Mouse (Mus musculus) intestine, embryonic 14.5 days (tissue): ENCODE data around the gene Tmem183a. TPM values are rescaled to one million over a fixed set of nuclear protein-coding genes. Genes with fewer than 3 reads are reported as not detected.

ENCODE experiments used
- ATAC-seq: fragments of 200-750 bp; cut with Nextera tagmentation; replicated peaks from 2 replicates; pipeline ENCODE4 v1.8.0; 2017; ENCODE audit warnings: low read depth, moderate number of reproducible peaks, moderate TSS enrichment, moderate library complexity; ENCODE audit not compliant: low FRiP score, low TSS enrichment
- DNase-seq: peaks from one replicate; pipeline ENCODE4 v3.0.0-alpha.2; 2018; ENCODE audit warnings: low spot score
- H3K27ac ChIP-seq: fragments of 300-500 bp; sonication (generic); 2 replicates; pipeline ENCODE4 v1.5.1; 2014; ENCODE audit warnings: low read depth, mild to moderate bottlenecking, control low read depth
- H3K27me3 ChIP-seq: fragments of 300-500 bp; sonication (generic); replicated peaks from 2 replicates; pipeline ENCODE4 v1.6.1; 2014; ENCODE audit warnings: low read length, control low read depth; ENCODE audit not compliant: control insufficient read depth, insufficient read depth
- H3K36me3 ChIP-seq: fragments of 300-500 bp; sonication (generic); 2 replicates; pipeline ENCODE4 v1.6.1; 2014; ENCODE audit warnings: low read length, control low read depth; ENCODE audit not compliant: control insufficient read depth, insufficient read depth
- H3K4me1 ChIP-seq: fragments of 300-500 bp; sonication (generic); replicated peaks from 2 replicates; pipeline ENCODE4 v1.6.1; 2014; ENCODE audit warnings: low read length, control low read depth, mixed read lengths; ENCODE audit not compliant: control insufficient read depth, insufficient read depth
- H3K4me2 ChIP-seq: fragments of 300-500 bp; sonication (generic); 2 replicates; pipeline ENCODE4 v1.6.1; 2014; ENCODE audit warnings: low read length
- H3K4me3 ChIP-seq: fragments of 300-500 bp; sonication (generic); 2 replicates; pipeline ENCODE4 v1.5.1; 2014; ENCODE audit warnings: low read depth, low read length, control low read depth, mixed read lengths
- H3K9ac ChIP-seq: fragments of 300-500 bp; sonication (generic); 2 replicates; pipeline ENCODE4 v1.6.1; 2014; ENCODE audit warnings: mild to moderate bottlenecking, low read length
- H3K9me3 ChIP-seq: fragments of 300-500 bp; sonication (generic); 2 replicates; pipeline ENCODE4 v1.6.1; 2016; ENCODE audit warnings: low read length, control low read depth; ENCODE audit not compliant: control insufficient read depth
- WGBS: fragments of 180-500 bp; shearing (Covaris S2); extraction: QIAGEN DNeasy Blood & Tissue Kit; methylation state at CpG from one replicate; pipeline ENCODE4 v1.1.7; 2014; 5-methylcytosine and 5-hydroxymethylcytosine counted together
- polyA plus RNA-seq: library from polyadenylated mRNA; unstranded; fragments of >200 nt; fragmentation: Nextera tagmentation; extraction: Ambion mirVana; gene quantifications from 2 replicates; pipeline ENCODE4 v1.2.1, GENCODE M21; 2014

Gene Tmem183a
- polyA plus RNA-seq, 1 experiment from 2014 or later = 89.2 TPM

DNA sequence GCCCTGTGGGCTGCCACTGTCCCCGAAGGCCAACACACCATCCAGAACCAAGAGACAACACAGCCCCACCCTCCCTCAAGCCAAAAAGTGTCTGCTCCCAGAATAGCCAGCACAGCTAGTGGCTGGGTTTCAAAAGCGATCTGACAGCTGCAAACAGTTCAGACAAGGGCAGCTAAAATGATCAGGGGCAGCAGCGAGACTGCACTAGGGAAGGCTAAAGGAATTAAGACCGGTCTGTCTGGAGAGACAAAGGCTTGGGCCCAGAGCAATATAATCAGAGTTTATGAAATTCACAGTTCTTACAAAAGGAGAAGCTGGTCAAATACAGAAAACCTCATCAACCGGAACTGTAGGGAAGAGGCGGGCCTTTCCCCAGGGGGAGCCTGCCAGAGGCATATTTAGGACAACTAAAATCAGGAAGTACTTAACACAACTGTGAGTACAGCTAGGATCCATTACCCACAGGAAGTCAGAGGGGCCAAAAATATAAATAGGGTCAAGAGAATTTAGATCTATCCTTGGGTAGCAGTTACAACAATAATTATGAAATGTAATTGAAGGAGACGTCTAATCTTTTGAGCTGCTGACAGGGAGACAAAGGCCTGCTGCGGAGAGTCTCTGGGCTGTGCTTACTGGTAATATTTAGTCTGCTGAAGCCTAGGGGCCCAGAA lies 59.1 kb downstream of the Tmem183a start:
- Histone ChIP-seq H3K9me3 (peaks cover 2% of the 10 kb centered on the region; the same call in 1 of the 2 replicates), H3K36me3 (no peaks in the 10 kb centered on the region), H3K4me3 (no peak overlapping the region), H3K9ac (0 out of 2 replicates have a peak overlapping the region, but pooled peaks have one; percentile 8), H3K27ac (peak overlapping the region; percentile 44), H3K4me2 (no peak overlapping the region), H3K4me1 (peaks cover 12% of the 10 kb centered on the region), H3K27me3 (peaks cover 24% of the 10 kb centered on the region)
- WGBS = 54% methylated on average over 8 of the region's 8 CpGs
- ATAC-seq = no peak
- no peak for DNase-seq

DNA sequence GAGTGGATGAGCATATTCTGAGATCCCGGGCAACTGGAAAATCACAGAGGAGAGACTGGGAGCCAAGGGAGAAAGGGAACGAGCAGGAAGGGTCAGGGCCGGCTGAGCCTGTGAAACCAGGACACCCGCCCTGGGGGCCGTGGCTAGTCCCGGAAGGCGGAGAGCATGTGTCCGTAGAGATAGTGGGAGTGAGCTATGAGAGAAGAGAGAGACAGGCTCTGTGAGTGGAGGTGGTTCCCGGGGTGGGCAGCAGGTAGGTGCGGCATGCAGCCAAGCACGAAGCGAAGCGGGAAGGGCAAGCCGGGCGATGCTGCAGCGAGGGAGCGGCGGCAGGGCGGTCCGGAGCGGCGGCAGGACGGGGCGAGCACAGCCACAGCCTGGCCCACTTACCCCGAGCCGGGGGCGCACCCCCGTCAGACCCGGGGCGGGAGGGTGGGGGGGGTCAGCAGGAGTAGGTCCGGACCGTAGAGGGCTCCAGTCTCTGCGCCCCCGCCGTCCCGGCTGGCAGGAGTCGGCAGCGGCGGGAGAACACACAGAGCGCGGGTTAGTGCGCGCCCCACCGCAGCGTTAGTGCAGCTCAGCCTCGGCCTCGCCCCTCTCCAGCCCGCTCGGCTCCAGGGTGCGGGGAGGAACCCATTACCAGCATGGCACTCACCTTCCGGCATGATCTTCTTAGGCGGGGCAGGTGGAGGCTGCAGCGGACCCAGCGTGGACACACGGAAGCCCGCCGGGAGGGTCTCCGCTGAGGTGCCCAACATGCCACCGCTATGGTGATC lies 63.0 kb downstream of the Tmem183a start:
- peak overlapping the region; percentile 31 for H3K9ac ChIP-seq
- no peak overlapping the region for H3K27ac ChIP-seq
- ATAC-seq (peak; percentile 64), DNase-seq (peak; percentile 75)
- H3K36me3 ChIP-seq = no peaks in the 10 kb centered on the region
- peak overlapping the region; percentile 47 for H3K4me3 ChIP-seq
- peak overlapping the region; percentile 91 for H3K4me2 ChIP-seq
- peaks cover 12% of the 10 kb centered on the region for H3K4me1 ChIP-seq
- 7% methylated on average over 54 of the region's 59 CpGs for WGBS
- no peaks in the 10 kb centered on the region for H3K9me3 ChIP-seq
- H3K27me3 ChIP-seq = peaks cover 24% of the 10 kb centered on the region

DNA sequence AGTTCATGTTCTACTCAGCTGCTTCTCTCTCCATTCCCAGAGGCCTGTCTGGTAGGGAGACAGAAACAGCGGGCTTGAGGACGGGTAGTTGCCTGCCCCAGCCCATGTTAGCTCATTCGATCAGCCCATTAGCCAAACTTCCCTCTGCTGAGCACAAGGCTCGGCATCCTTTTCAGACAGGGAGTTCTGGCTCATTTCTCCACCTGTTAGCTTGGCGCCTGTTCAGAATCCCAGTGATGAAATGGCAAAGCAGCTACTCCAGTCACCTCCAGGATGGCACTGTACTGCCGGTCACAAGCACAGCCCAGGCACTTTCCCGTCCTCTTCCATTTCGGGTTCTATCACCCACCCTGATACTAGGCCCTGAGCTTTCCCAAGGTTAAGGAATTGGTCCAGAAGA lies 64.5 kb downstream of the Tmem183a start:
- Histone ChIP-seq H3K9me3 (no peaks in the 10 kb centered on the region), H3K4me2 (no peak overlapping the region), H3K36me3 (no peaks in the 10 kb centered on the region), H3K27me3 (peaks cover 24% of the 10 kb centered on the region), H3K9ac (no peak overlapping the region), H3K4me1 (peaks cover 10% of the 10 kb centered on the region), H3K4me3 (no peak overlapping the region), H3K27ac (no peak overlapping the region)
- no peak for ATAC-seq
- no peak for DNase-seq
- 94% methylated on average over 8 of the region's 8 CpGs for WGBS

Other genes with a start within 250 kb of the Tmem183a start
- gene Chil1, start 179.8 kb downstream of the Tmem183a start, polyA plus RNA-seq = 0.35 and 0.49 TPM in 2 replicates
- not detected in 2 replicates for gene Mybph, start 168.5 kb downstream of the Tmem183a start, polyA plus RNA-seq
- gene Adora1, start 126.5 kb downstream of the Tmem183a start, polyA plus RNA-seq = 1.7 and 2.0 TPM in 2 replicates
- gene Myog, start 72.0 kb downstream of the Tmem183a start, polyA plus RNA-seq = 0.16 TPM in 1 of 2 replicates, not detected in the other
- 4.3 and 4.5 TPM in 2 replicates for gene Ppfia4, start 29.1 kb downstream of the Tmem183a start, polyA plus RNA-seq
- 0.09 TPM in 1 of 2 replicates, not detected in the other for gene 4933406M09Rik, start 24.0 kb upstream of the Tmem183a start, polyA plus RNA-seq
- gene Cyb5r1, start 43.6 kb upstream of the Tmem183a start, polyA plus RNA-seq = 34.9 and 38.3 TPM in 2 replicates
- 80.1 and 80.6 TPM in 2 replicates for gene Adipor1, start 53.4 kb upstream of the Tmem183a start, polyA plus RNA-seq
- gene Klhl12, start 93.6 kb upstream of the Tmem183a start, polyA plus RNA-seq = 18.9 and 25.7 TPM in 2 replicates
- gene Rabif, start 132.7 kb upstream of the Tmem183a start, polyA plus RNA-seq = 41.8 and 48.0 TPM in 2 replicates
- not detected in 2 replicates for gene Mgat4e, start 187.7 kb upstream of the Tmem183a start, polyA plus RNA-seq
- gene Kdm5b, start 198.2 kb upstream of the Tmem183a start, polyA plus RNA-seq = 54.2 and 59.9 TPM in 2 replicates